Mouse (Mus musculus) stomach, postnatal 0 days (tissue): ENCODE data around the gene Irgm2.
"Not testable (repeated sequence)": the region's sequence is repeated elsewhere in the genome, so short reads cannot be mapped to it uniquely, and the experiment has no call there.

Experiments
- CTCF ChIP-seq: IDR thresholded peaks from 2 replicates; pipeline ENCODE4 v1.5.1; 2016; ENCODE audit warnings: antibody characterized with exemption, low read depth, mild to moderate bottlenecking, moderate library complexity
- EP300 ChIP-seq: optimal IDR thresholded peaks from 2 replicates; pipeline ENCODE3; 2016; ENCODE audit warnings: antibody characterized with exemption

DNA sequence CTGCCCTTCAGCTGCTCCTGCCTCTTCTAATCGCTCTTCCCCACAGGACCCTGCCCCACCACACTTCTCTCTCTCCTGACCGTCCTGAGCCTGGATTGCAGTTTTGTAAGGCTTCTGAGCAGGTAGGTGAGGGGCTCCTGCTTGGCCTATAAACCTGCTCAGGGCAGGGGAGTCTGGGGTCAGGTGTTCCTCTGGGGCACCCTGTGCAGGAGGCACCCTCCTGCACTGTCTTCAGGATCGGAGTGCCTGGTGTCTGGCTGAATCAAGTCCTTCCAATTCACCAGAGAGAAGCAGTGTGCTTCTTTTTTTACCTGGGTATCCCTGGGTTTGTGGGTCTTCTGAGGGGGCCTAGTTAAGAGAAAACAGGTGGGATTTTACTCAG, 15.6 kb downstream of the Irgm2 start:
- not testable (repeated sequence) for TF ChIP-seq EP300, CTCF
